Mouse (Mus musculus) neural tube, embryonic 13.5 days (tissue): ENCODE measurements around the gene Llgl2. TPM values are rescaled to one million over a fixed set of nuclear protein-coding genes. Genes with fewer than 3 reads are reported as not detected.

ENCODE experiments used
- ATAC-seq: fragments of 200-750 bp; cut with Nextera tagmentation; 2 replicates; pipeline ENCODE4 v1.8.0; 2017; ENCODE audit warnings: low read depth, mild to moderate bottlenecking, moderate TSS enrichment, moderate library complexity
- H3K27ac ChIP-seq: fragments of 300-500 bp; sonication (generic); replicated peaks from 2 replicates; pipeline ENCODE4 v1.5.1; 2015; ENCODE audit warnings: moderate library complexity, mild to moderate bottlenecking, inconsistent platforms
- H3K27me3 ChIP-seq: fragments of 300-500 bp; sonication (generic); 2 replicates; pipeline ENCODE4 v1.6.1; 2015; ENCODE audit warnings: mild to moderate bottlenecking, inconsistent platforms
- H3K36me3 ChIP-seq: fragments of 300-500 bp; sonication (generic); 2 replicates; pipeline ENCODE4 v1.6.1; 2015; ENCODE audit warnings: mild to moderate bottlenecking, inconsistent platforms
- H3K4me1 ChIP-seq: fragments of 300-500 bp; sonication (generic); replicated peaks from 2 replicates; pipeline ENCODE4 v1.6.1; 2015; ENCODE audit warnings: inconsistent platforms
- H3K4me2 ChIP-seq: fragments of 300-500 bp; sonication (generic); 2 replicates; pipeline ENCODE4 v1.6.1; 2015; ENCODE audit warnings: inconsistent platforms, mild to moderate bottlenecking, moderate library complexity
- H3K4me3 ChIP-seq: fragments of 300-500 bp; sonication (generic); 2 replicates; pipeline ENCODE4 v1.5.1; 2015; ENCODE audit warnings: mild to moderate bottlenecking, inconsistent platforms
- H3K9ac ChIP-seq: fragments of 300-500 bp; sonication (generic); 2 replicates; pipeline ENCODE4 v1.6.1; 2015; ENCODE audit warnings: moderate library complexity, mild to moderate bottlenecking, inconsistent platforms
- H3K9me3 ChIP-seq: fragments of 300-500 bp; sonication (generic); 2 replicates; pipeline ENCODE4 v1.6.1; 2016; ENCODE audit warnings: inconsistent platforms
- WGBS: fragments of 180-500 bp; shearing (Covaris S2); methylation state at CpG from one replicate; pipeline ENCODE4 v1.1.7; 2015; 5-methylcytosine and 5-hydroxymethylcytosine counted together
- microRNA-seq: library from miRNA; unstranded; fragments of <30 nt; microRNA quantifications from one replicate; pipeline ENCODE4, GENCODE M21; 2016
- polyA plus RNA-seq: library from polyadenylated mRNA; unstranded; fragments of >200 nt; fragmentation: Nextera tagmentation; extraction: Ambion mirVana; gene quantifications from 2 replicates; pipeline ENCODE4 v1.2.1, GENCODE M21; 2015

The Llgl2 gene
- polyA plus RNA-seq, 1 experiment from 2014 or later: 1.8 TPM

DNA sequence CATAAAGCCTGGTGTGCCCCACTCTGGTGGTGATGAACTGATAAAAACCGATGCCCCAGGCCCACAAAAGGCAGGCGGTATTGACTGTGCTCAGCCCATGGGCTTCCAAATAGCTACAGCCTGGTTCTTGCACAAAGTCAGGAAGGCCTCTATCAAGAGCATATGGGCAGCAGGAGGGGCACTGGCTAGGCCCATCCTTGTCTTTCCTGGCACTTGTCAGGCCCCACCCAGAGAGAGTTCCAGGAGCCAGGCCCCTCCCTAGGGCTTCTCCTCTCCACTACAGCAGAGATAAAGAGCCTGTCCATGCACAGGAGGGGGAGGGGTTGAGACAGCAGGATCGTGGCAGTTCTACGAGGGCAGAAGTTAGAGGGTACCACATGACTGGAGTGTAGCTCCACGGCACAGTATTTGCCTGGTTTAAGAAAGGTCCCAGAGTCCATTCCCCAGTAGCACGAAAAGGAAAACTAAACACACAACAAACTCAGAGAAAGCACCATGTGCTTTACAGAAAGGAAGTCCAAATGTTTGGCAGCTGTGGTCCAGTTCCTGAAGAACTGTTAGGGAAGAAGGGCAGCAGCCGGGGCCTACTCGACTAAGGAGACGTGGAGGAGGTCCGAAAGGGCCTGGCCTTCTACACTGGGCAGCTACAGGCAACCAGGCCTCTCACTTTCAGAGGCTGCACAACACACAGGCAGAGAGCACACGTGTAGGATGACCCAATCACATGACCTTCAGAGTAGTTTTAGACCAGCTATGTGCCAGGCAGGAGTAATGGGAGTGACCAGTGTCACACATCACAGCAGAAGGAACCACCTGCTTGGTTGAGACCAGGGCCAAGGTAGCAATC is 79.8 kb downstream of the Llgl2 start:
- no peaks in the 10 kb centered on the region for H3K27me3 ChIP-seq
- 73% methylated on average over 11 of the region's 11 CpGs for WGBS
- H3K9me3 ChIP-seq: no peaks in the 10 kb centered on the region
- no peak overlapping the region for H3K9ac ChIP-seq
- no peak overlapping the region for H3K27ac ChIP-seq
- ATAC-seq: no peak
- H3K4me3 ChIP-seq: no peak overlapping the region
- H3K4me2 ChIP-seq: no peak overlapping the region
- H3K4me1 ChIP-seq: peaks cover 35% of the 10 kb centered on the region
- H3K36me3 ChIP-seq: peaks cover 12% of the 10 kb centered on the region

DNA sequence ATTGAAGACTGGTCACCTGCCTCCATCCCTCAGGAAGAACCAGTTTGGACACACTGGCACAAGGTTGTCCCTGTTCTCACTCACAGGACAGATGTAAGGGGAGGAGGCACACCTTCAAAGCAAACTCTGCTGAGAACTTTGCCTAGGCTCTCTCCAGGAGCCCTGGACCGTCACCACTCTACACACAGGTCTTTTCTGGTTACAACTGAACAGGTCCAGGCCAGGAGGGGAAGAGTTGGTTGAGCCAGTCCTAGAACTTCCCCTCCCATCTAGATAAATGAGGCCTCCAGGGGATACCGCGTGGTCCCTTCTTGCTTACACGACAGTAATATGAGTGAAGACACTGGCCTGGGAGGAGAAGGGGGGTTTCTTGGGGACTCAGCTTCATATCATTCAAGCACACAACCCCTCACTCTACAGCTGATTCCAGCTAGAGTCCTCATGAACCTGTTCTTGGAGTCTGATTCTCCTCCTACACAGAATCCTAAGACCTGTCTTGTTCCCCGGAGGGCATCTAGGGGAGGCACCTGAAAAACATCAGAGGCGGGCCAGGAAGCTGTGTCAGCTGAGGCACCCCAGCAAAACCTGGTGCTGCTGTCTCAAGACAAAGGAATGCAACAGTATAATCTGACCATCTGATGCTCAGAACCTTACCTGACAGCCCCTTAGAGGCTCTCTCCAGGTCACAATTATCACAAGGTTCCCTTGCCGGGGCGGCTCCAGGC is 80.5 kb downstream of the Llgl2 start:
- WGBS: 89% methylated on average over 8 of the region's 8 CpGs
- Histone ChIP-seq H3K9me3 (no peaks in the 10 kb centered on the region), H3K9ac (no peak overlapping the region), H3K27me3 (no peaks in the 10 kb centered on the region), H3K4me1 (peaks cover 30% of the 10 kb centered on the region), H3K4me2 (no peak overlapping the region), H3K27ac (no peak overlapping the region), H3K36me3 (peaks cover 16% of the 10 kb centered on the region), H3K4me3 (no peak overlapping the region)
- ATAC-seq: no peak

Small RNA genes within 50 kb of the gene (microRNA-seq; reads per million reads assigned to microRNA genes)
- gene Mir5621: not detected

Other genes starting within 250 kb of the Llgl2 start
- 73.9 and 91.8 TPM in 2 replicates for gene Mrps7, start 220.1 kb upstream of the Llgl2 start, polyA plus RNA-seq
- 36.1 and 36.4 TPM in 2 replicates for gene Gga3, start 220.0 kb upstream of the Llgl2 start, polyA plus RNA-seq
- gene Mif4gd, start 211.1 kb upstream of the Llgl2 start, polyA plus RNA-seq: 12.0 and 12.5 TPM in 2 replicates
- 33.0 and 37.5 TPM in 2 replicates for gene Slc25a19, start 195.8 kb upstream of the Llgl2 start, polyA plus RNA-seq
- gene Grb2, start 115.5 kb upstream of the Llgl2 start, polyA plus RNA-seq: 189 and 191 TPM in 2 replicates
- 25.4 and 25.8 TPM in 2 replicates for gene Tmem94, start 58.6 kb upstream of the Llgl2 start, polyA plus RNA-seq
- 13.8 and 15.2 TPM in 2 replicates for gene Caskin2, start 10.4 kb upstream of the Llgl2 start, polyA plus RNA-seq
- gene Tsen54, start 9.3 kb upstream of the Llgl2 start, polyA plus RNA-seq: 22.7 and 23.4 TPM in 2 replicates
- 0.10 TPM in 1 of 2 replicates, not detected in the other for gene Myo15b, start 34.4 kb downstream of the Llgl2 start, polyA plus RNA-seq
- gene Smim5, start 75.9 kb downstream of the Llgl2 start, polyA plus RNA-seq: 0.85 and 1.7 TPM in 2 replicates
- 0.94 and 1.2 TPM in 2 replicates for gene Smim6, start 88.0 kb downstream of the Llgl2 start, polyA plus RNA-seq
- 57.7 and 59.4 TPM in 2 replicates for gene Sap30bp, start 109.2 kb downstream of the Llgl2 start, polyA plus RNA-seq
- gene Recql5, start 109.4 kb downstream of the Llgl2 start, polyA plus RNA-seq: 22.5 and 23.5 TPM in 2 replicates
- 1.9 and 2.7 TPM in 2 replicates for gene Itgb4, start 150.7 kb downstream of the Llgl2 start, polyA plus RNA-seq
- 73.9 and 74.4 TPM in 2 replicates for gene Galk1, start 188.7 kb downstream of the Llgl2 start, polyA plus RNA-seq
- gene H3f3b, start 203.9 kb downstream of the Llgl2 start, polyA plus RNA-seq: 2,165 and 2,421 TPM in 2 replicates
- 32.4 and 33.1 TPM in 2 replicates for gene Unk, start 206.3 kb downstream of the Llgl2 start, polyA plus RNA-seq